Comparison of ENCODE assay signal across 17 mouse cellular contexts in the genomic region with DNA sequence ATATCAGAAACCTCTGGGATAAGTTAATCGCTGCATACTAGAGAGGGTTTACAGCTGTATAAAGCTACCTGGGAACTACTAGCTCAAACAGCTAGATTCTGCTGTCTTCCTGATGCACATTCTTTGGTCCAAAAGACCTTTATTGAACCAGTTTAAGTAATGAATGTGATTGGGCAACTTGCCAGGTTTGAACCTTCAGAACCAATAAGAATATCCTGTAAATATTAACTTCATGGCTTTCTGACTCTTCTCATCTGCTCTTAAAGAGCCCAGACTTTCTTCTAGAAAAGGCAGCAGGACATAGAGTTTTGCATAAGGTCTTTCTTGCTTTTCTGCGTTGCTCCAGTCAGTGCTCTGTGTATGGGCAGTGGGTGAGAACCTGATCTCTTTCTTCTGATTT.
"Had no signal": no experiment of that assay in that cellular context is flagged by ENCODE, and none has a peak within 500 bp of the region (broad histone marks: within the 10 kb centered on the region; RNA-seq: fewer than 3 reads in every experiment).

No protein-coding gene starts in this region.

- H3K36me3 ChIP-seq: midbrain, embryonic 13.5 days; midbrain, embryonic 15.5 days; neural tube, embryonic 13.5 days; neural tube, embryonic 15.5 days; stomach, embryonic 15.5 days had no signal

- H3K9me3 ChIP-seq: megakaryocyte, embryonic 14.5 days; midbrain, embryonic 13.5 days; midbrain, embryonic 15.5 days; neural tube, embryonic 13.5 days; neural tube, embryonic 15.5 days; stomach, embryonic 15.5 days had no signal

- H3K27ac ChIP-seq: midbrain, embryonic 13.5 days; midbrain, embryonic 15.5 days; neural tube, embryonic 13.5 days; neural tube, embryonic 15.5 days; stomach, embryonic 15.5 days; stomach, postnatal 0 days had no signal

- H3K4me2 ChIP-seq: lung, embryonic 14.5 days; midbrain, embryonic 11.5 days; midbrain, embryonic 13.5 days; midbrain, embryonic 15.5 days; neural tube, embryonic 13.5 days; neural tube, embryonic 15.5 days; stomach, embryonic 15.5 days had no signal

- H3K27me3 ChIP-seq: megakaryocyte, embryonic 14.5 days; midbrain, embryonic 13.5 days; midbrain, embryonic 15.5 days; neural tube, embryonic 13.5 days; neural tube, embryonic 15.5 days; stomach, embryonic 15.5 days had no signal

- H3K4me3 ChIP-seq: megakaryocyte, embryonic 14.5 days; midbrain, embryonic 13.5 days; midbrain, embryonic 15.5 days; neural tube, embryonic 13.5 days; neural tube, embryonic 15.5 days; stomach, embryonic 15.5 days had no signal

- DNase-seq: lung, adult 18-20 months; lung, embryonic 14.5 days; lung, postnatal 10 days; lung, postnatal 4 days; retina, postnatal 1 day; right cerebral cortex, adult 18-20 months; thymus, adult 2 months; thymus, postnatal 25 days; thymus, postnatal 4 days had no signal

- H3K4me1 ChIP-seq: midbrain, embryonic 13.5 days; midbrain, embryonic 15.5 days; neural tube, embryonic 13.5 days; neural tube, embryonic 15.5 days; stomach, embryonic 15.5 days had no signal

- ATAC-seq: midbrain, embryonic 13.5 days; midbrain, embryonic 15.5 days had no signal

- H3K9ac ChIP-seq: lung, embryonic 14.5 days; midbrain, embryonic 13.5 days; midbrain, embryonic 15.5 days; neural tube, embryonic 13.5 days; neural tube, embryonic 15.5 days; stomach, embryonic 15.5 days had no signal
